Mouse (Mus musculus) bone marrow, adult 2 months (tissue): ENCODE measurements around the gene Casc1. TPM values are rescaled to one million over a fixed set of nuclear protein-coding genes. Genes with fewer than 3 reads are reported as not detected.

ENCODE experiments used
- H3K27ac ChIP-seq: fragments of 200-500 bp; 2 replicates; pipeline ENCODE4 v1.5.1; 2012; ENCODE audit warnings: low read depth, mild to moderate bottlenecking, control low read depth, inconsistent platforms, low read length; ENCODE audit not compliant: control insufficient read depth, poor library complexity, insufficient read depth
- H3K4me1 ChIP-seq: fragments of 200-500 bp; 2 replicates; pipeline ENCODE4 v1.6.1; 2011; ENCODE audit warnings: low read length; ENCODE audit not compliant: control insufficient read depth, insufficient read depth
- H3K4me3 ChIP-seq: fragments of 200-500 bp; replicated peaks from 2 replicates; pipeline ENCODE3; 2011; ENCODE audit warnings: mild to moderate bottlenecking, low read depth, low read length, control low read depth; ENCODE audit not compliant: control insufficient read depth
- CTCF ChIP-seq: fragments of 200-500 bp; IDR thresholded peaks from 2 replicates; pipeline ENCODE4 v1.5.1; 2011; ENCODE audit warnings: low read length, control low read depth; ENCODE audit not compliant: control insufficient read depth, insufficient read depth
- POLR2A ChIP-seq: fragments of 200-500 bp; IDR thresholded peaks from 2 replicates; pipeline ENCODE4 v1.6.1; 2011; ENCODE audit warnings: low read depth, mild to moderate bottlenecking, control low read depth, low read length, borderline replicate concordance; ENCODE audit not compliant: control insufficient read depth
- WGBS: fragments of 180-500 bp; shearing (Covaris S2); methylation state at CpG from one replicate; pipeline ENCODE4 v1.1.7; 2018; 5-methylcytosine and 5-hydroxymethylcytosine counted together
- polyA plus RNA-seq: library from polyadenylated mRNA; stranded (reverse); fragments of >200 nt; gene quantifications from 2 replicates; pipeline ENCODE4 v1.2.4, GENCODE M21; 2011; ENCODE audit warnings: low replicate concordance; ENCODE audit not compliant: missing spikeins, insufficient read depth, insufficient read length

Casc1 gene
- polyA plus RNA-seq, 1 experiment, result 1.3 TPM

GRCm38 (mm10) chr6:145186096-145186495 is 24.7 kb downstream of the Casc1 start:
- H3K27ac ChIP-seq, result no peak overlapping the region
- WGBS, result 89% methylated on average over 1 of the region's 1 CpGs
- no peak overlapping the region for H3K4me3 ChIP-seq
- H3K4me1 ChIP-seq, result no peaks in the 10 kb centered on the region; the same call in 1 of the 2 replicates
- no peak for TF ChIP-seq POLR2A
- no peak for TF ChIP-seq CTCF

GRCm38 (mm10) chr6:145182044-145182443 is 28.8 kb downstream of the Casc1 start:
- H3K27ac ChIP-seq, result no peak overlapping the region
- TF ChIP-seq POLR2A, result no peak
- TF ChIP-seq CTCF, result no peak
- 68% methylated on average over 8 of the region's 8 CpGs for WGBS
- H3K4me3 ChIP-seq, result no peak overlapping the region
- H3K4me1 ChIP-seq, result no peaks in the 10 kb centered on the region

- no peak overlapping the region for H3K27ac ChIP-seq
- WGBS, result 41% methylated on average over 6 of the region's 6 CpGs
Measured at GRCm38 (mm10) chr6:145179665-145180064, 31.1 kb downstream of the Casc1 start.

GRCm38 (mm10) chr6:145176474-145176873 is 34.3 kb downstream of the Casc1 start:
- no peak for TF ChIP-seq POLR2A
- no peak for TF ChIP-seq CTCF
- WGBS, result 86% methylated on average over 10 of the region's 10 CpGs
- Histone ChIP-seq H3K27ac (no peak overlapping the region), H3K4me1 (no peaks in the 10 kb centered on the region), H3K4me3 (no peak overlapping the region)

More at GRCm38 (mm10) chr6:145179665-145180064, 31.1 kb downstream of the Casc1 start:
- H3K4me3 ChIP-seq, result no peak overlapping the region
- H3K4me1 ChIP-seq, result no peaks in the 10 kb centered on the region
- TF ChIP-seq POLR2A, result no peak
- peak; percentile 60 for TF ChIP-seq CTCF

- Histone ChIP-seq H3K27ac (no peak overlapping the region), H3K4me1 (no peaks in the 10 kb centered on the region), H3K4me3 (no peak overlapping the region)
- WGBS, result 79% methylated on average over 9 of the region's 9 CpGs
- no peak for TF ChIP-seq POLR2A
- no peak for TF ChIP-seq CTCF
Measured at GRCm38 (mm10) chr6:145175571-145175981, 35.2 kb downstream of the Casc1 start.

- Histone ChIP-seq H3K27ac (no peak overlapping the region), H3K4me1 (no peaks in the 10 kb centered on the region), H3K4me3 (no peak overlapping the region)
- WGBS, result 83% methylated on average over 11 of the region's 11 CpGs
- TF ChIP-seq POLR2A (no peak), CTCF (no peak)
Measured at GRCm38 (mm10) chr6:145173781-145174191, 37.0 kb downstream of the Casc1 start.

GRCm38 (mm10) chr6:145171892-145172606 is 38.8 kb downstream of the Casc1 start:
- TF ChIP-seq POLR2A (no peak), CTCF (no peak)
- H3K27ac ChIP-seq, result no peak overlapping the region
- H3K4me3 ChIP-seq, result no peak overlapping the region
- H3K4me1 ChIP-seq, result no peaks in the 10 kb centered on the region
- WGBS, result 93% methylated on average over 14 of the region's 14 CpGs

- TF ChIP-seq CTCF (no peak), POLR2A (no peak)
- no peak overlapping the region for H3K27ac ChIP-seq
- no peaks in the 10 kb centered on the region for H3K4me1 ChIP-seq
- no peak overlapping the region for H3K4me3 ChIP-seq
- 79% methylated on average over 5 of the region's 5 CpGs for WGBS
Measured at GRCm38 (mm10) chr6:145160581-145160980, 50.2 kb downstream of the Casc1 start.

GRCm38 (mm10) chr6:145158619-145159018 is 52.2 kb downstream of the Casc1 start:
- WGBS, result 47% methylated on average over 4 of the region's 4 CpGs
- no peak overlapping the region for H3K4me3 ChIP-seq
- H3K4me1 ChIP-seq, result no peaks in the 10 kb centered on the region
- H3K27ac ChIP-seq, result no peak overlapping the region
- TF ChIP-seq CTCF (peak; percentile 22; the same call in 1 of the 2 replicates), POLR2A (no peak)
